Mouse (Mus musculus) MEL (cell line): Measurements from ENCODE around the gene Gtse1.

Experiments
- CTCF ChIP-seq, 3 experiments: IDR thresholded peaks in 2 of 3; conservative IDR thresholded peaks in 1 of 3; 2 replicates each; pipeline ENCODE4 v1.5.1; 2011 to 2012; ENCODE audit warnings: low read length in 3 of 3, low read depth in 2 of 3, mild to moderate bottlenecking in 2 of 3, improper control_type of control experiment in 1 of 3, inconsistent platforms in 1 of 3, mixed read lengths in 1 of 3, moderate library complexity in 1 of 3; ENCODE audit not compliant: control insufficient read depth in 1 of 3, insufficient read depth in 1 of 3, poor library complexity in 1 of 3, severe bottlenecking in 1 of 3
- E2F4 ChIP-seq: IDR thresholded peaks from 2 replicates; pipeline ENCODE4 v1.6.1; 2011; ENCODE audit warnings: low read depth, low read length, improper control_type of control experiment, borderline replicate concordance
- HCFC1 ChIP-seq: IDR thresholded peaks from 2 replicates; pipeline ENCODE4 v1.6.1; 2012; ENCODE audit warnings: low read depth, mild to moderate bottlenecking, inconsistent platforms, low read length, improper control_type of control experiment, moderate library complexity
- JUND ChIP-seq: IDR thresholded peaks from 2 replicates; pipeline ENCODE4 v1.6.1; 2011; ENCODE audit warnings: low read depth, mild to moderate bottlenecking, improper control_type of control experiment, low read length
- MYC ChIP-seq: IDR thresholded peaks from 2 replicates; pipeline ENCODE4 v1.6.1; 2011; ENCODE audit warnings: low read depth, mild to moderate bottlenecking, low read length, improper control_type of control experiment, moderate library complexity
- POLR2A ChIP-seq, 2 experiments: IDR thresholded peaks; 2 replicates each; pipeline ENCODE4 v1.6.1; 2011 to 2012; ENCODE audit warnings: low read length in 2 of 2, mild to moderate bottlenecking in 2 of 2, control low read depth in 1 of 2, improper control_type of control experiment in 1 of 2, low read depth in 1 of 2, moderate library complexity in 1 of 2; ENCODE audit not compliant: control insufficient read depth in 1 of 2, insufficient read depth in 1 of 2, poor library complexity in 1 of 2
- ZKSCAN1 ChIP-seq: IDR thresholded peaks from 2 replicates; pipeline ENCODE4 v1.6.1; 2012; ENCODE audit warnings: low read depth, mild to moderate bottlenecking, inconsistent platforms, low read length, improper control_type of control experiment, moderate library complexity

DNA sequence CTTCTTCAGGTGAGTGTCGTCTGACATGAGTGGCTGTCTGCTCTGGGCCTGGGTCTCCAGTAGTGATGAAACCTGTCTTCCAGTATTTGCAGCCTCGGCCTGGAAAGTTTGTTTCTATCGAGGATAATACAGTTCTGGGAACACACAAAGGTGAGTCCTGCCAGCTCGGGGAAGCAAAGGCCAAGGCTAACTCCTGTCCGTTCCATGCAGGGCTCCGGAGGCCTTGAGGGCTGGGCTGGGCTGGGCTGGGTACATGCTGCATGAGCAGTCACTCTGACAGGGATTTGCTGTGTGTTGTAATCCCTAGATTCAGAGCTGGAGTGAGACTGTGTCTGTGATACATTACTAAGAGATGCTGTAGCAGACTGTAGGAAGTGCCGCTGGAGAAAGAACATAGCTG lies 34.3 kb downstream of the Gtse1 start:
- TF ChIP-seq JUND, result no peak
- no peak for TF ChIP-seq CTCF (IDR thresholded peaks at IDR 0.05 in 2 of 3, conservative IDR thresholded peaks at IDR 0.05 in 1 of 3; ENCODE audit: control insufficient read depth in 1 of 3, insufficient read depth in 1 of 3, low read depth in 2 of 3, low read length in 3 of 3, poor library complexity in 1 of 3, severe bottlenecking in 1 of 3)
- TF ChIP-seq POLR2A (IDR thresholded peaks at IDR 0.05; ENCODE audit: control insufficient read depth in 1 of 2, insufficient read depth in 1 of 2, low read depth in 1 of 2, low read length in 2 of 2, poor library complexity in 1 of 2), result no peak
- TF ChIP-seq E2F4, result no peak
- TF ChIP-seq MYC, result no peak
- no peak for TF ChIP-seq ZKSCAN1
- TF ChIP-seq HCFC1, result no peak
